Mouse (Mus musculus): ENCODE data around the gene Nav2.

GRCm38 (mm10) chr7:49407688-49408087, 499.2 kb downstream of the Nav2 start:
- TF ChIP-seq ETS1 (conservative IDR thresholded peaks at IDR 0.05; ENCODE audit: low read depth, low read length): no peak
- TF ChIP-seq RCOR1 (conservative IDR thresholded peaks at IDR 0.05; ENCODE audit: low read depth, low read length): no peak
- TF ChIP-seq POLR2A (IDR thresholded peaks at IDR 0.05; ENCODE audit: low read depth, low read length): no peak
- TF ChIP-seq JUND (conservative IDR thresholded peaks at IDR 0.05; ENCODE audit: low read depth, low read length): no peak
- TF ChIP-seq NELFE (IDR thresholded peaks at IDR 0.05; ENCODE audit: low read depth, low read length): no peak
